Mouse (Mus musculus) cerebellum, postnatal 4 days (tissue): ENCODE measurements around the gene Smarca1.

Experiments
- DNase-seq, 2 experiments: peaks; one replicate each; pipeline ENCODE4 v3.0.0; 2022; ENCODE audit warnings: low spot score in 2 of 2, mixed read lengths in 1 of 2

Smarca1 gene

DNA sequence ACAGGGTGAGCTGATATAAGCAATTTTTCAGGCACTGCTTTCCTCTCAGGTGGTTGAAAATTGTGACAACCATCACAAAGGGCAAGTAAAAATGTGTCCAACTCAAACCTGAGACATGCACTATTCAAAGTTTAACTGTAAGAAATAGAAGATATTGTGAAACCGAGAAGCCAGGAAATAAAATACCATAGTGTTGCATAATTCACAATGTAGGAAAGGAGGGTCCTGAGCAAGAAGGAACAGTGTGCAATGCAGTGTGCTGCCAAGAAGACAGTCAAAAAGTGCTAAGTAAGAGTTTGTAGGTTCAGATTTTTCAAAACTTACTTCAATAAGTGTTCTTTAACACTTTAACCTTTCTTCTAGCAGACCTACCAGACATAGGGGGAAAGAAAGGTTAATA, 128.3 kb downstream of the Smarca1 start:
- no peak for DNase-seq

DNA sequence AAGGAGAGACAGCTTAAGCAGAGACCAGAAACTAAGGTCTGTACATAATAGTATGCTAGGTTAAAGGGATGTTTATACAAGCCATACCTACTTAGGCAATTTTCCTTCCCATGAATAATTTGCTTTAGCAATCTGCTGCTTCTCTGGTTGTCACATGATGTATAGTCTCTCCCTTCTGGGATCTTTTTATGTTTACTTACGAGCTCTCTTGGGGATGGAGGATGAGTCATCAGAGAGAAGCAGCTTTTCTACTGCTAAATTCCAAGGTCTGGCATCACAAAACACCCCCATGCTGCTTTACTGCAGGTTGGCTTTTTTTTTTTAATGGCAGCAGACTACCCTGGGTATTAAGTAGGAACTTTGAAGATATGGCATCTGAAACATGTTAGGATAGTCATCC, 132.6 kb downstream of the Smarca1 start:
- DNase-seq: no peak
